Mouse (Mus musculus) thymus, postnatal 0 days (tissue): Measurements from ENCODE around the gene Slc25a39. TPM values are rescaled to one million over a fixed set of nuclear protein-coding genes. Genes with fewer than 3 reads are reported as not detected.
A peak's percentile ranks its signal among the peaks of the same experiment; 100 is the strongest.
"Not testable (repeated sequence)": the region's sequence is repeated elsewhere in the genome, so short reads cannot be mapped to it uniquely, and the experiment has no call there.

Experiments
- DNase-seq: peaks from one replicate; pipeline ENCODE4 v3.0.0-alpha.2; 2015; ENCODE audit warnings: low spot score
- polyA plus RNA-seq: library from polyadenylated mRNA; unstranded; fragments of >200 nt; fragmentation: Nextera tagmentation; extraction: Ambion mirVana; gene quantifications from 2 replicates; pipeline ENCODE4 v1.2.1, GENCODE M21; 2015

Gene Slc25a39
- polyA plus RNA-seq, 1 experiment from 2014 or later = 97.8 TPM

- DNase-seq = no peak
Measured at GRCm38 (mm10) chr11:102415034-102415802, 7.5 kb upstream of the Slc25a39 start.

GRCm38 (mm10) chr11:102413059-102413458 lies 5.3 kb upstream of the Slc25a39 start:
- no peak for DNase-seq

- peak; percentile 85 for DNase-seq
Measured at GRCm38 (mm10) chr11:102411704-102412103, 4.0 kb upstream of the Slc25a39 start.

- no peak for DNase-seq
Measured at GRCm38 (mm10) chr11:102411061-102411460, 3.3 kb upstream of the Slc25a39 start.

- not testable (repeated sequence) for DNase-seq
Measured at GRCm38 (mm10) chr11:102410345-102410744, 2.6 kb upstream of the Slc25a39 start.

- DNase-seq = no peak
Measured at GRCm38 (mm10) chr11:102409795-102410330, 2.1 kb upstream of the Slc25a39 start.

- DNase-seq = no peak
Measured at GRCm38 (mm10) chr11:102408888-102409794, 1.4 kb upstream of the Slc25a39 start.

- DNase-seq = peak; percentile 96
Measured at GRCm38 (mm10) chr11:102408344-102408876, 664 bp upstream of the Slc25a39 start.

- peak; percentile 88 for DNase-seq
Measured at GRCm38 (mm10) chr11:102406900-102407833, 579 bp downstream of the Slc25a39 start.

GRCm38 (mm10) chr11:102406401-102406800 lies 1.3 kb downstream of the Slc25a39 start:
- no peak for DNase-seq

- DNase-seq = no peak
Measured at GRCm38 (mm10) chr11:102405544-102406285, 2.0 kb downstream of the Slc25a39 start.

- DNase-seq = no peak
Measured at GRCm38 (mm10) chr11:102404161-102405010, 3.4 kb downstream of the Slc25a39 start.

- no peak for DNase-seq
Measured at GRCm38 (mm10) chr11:102403657-102404056, 4.1 kb downstream of the Slc25a39 start.

- DNase-seq = no peak
Measured at GRCm38 (mm10) chr11:102401898-102402500, 5.7 kb downstream of the Slc25a39 start.

- DNase-seq = no peak
Measured at GRCm38 (mm10) chr11:102400513-102401084, 7.1 kb downstream of the Slc25a39 start.

GRCm38 (mm10) chr11:102399610-102400072 lies 8.1 kb downstream of the Slc25a39 start:
- DNase-seq = no peak

- no peak for DNase-seq
Measured at GRCm38 (mm10) chr11:102399107-102399506, 8.6 kb downstream of the Slc25a39 start.
